Comparison of ENCODE assay signal across 10 mouse cellular contexts in the genomic region with DNA sequence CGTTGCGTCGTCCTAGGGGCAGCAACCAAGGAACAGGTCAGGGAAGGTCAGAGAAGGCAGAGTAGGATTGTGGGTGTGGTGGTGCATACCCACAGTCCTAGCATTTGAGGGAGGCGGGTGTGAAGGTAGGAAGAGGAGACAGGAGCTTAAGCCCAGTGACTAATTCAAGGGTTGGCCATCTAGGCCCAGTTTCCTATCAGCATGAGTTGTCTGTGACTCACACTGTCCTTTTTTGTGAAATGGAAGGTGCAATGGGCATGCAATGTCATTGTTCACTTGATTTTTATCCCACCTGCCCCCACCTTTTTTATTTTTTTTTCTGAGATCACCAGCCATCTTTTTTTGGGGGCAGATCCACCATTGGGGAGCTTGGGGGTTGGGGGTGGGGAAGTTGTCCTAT. TPM values are rescaled to one million over a fixed set of nuclear protein-coding genes. Genes with fewer than 3 reads are reported as not detected.
A peak's percentile ranks its signal among the peaks of the same experiment; 100 is the strongest.
DNase-seq lines count a peak whose midpoint lies in the region; ATAC-seq and TF ChIP-seq lines count a peak whose summit lies in the region.
"Had no signal": no experiment of that assay in that cellular context is flagged by ENCODE, and none has a peak within 500 bp of the region (broad histone marks: within the 10 kb centered on the region; RNA-seq: fewer than 3 reads in every experiment).

No protein-coding gene starts in this region.

- H3K4me2 ChIP-seq in lung, embryonic 16.5 days (ENCODE audit: low read depth, low read length): no peak overlapping the region
- no peak overlapping the region for H3K4me2 ChIP-seq in forebrain, postnatal 0 days (ENCODE audit: low read depth)
- H3K4me2 ChIP-seq in stomach, embryonic 14.5 days (replicated peaks; ENCODE audit: low read depth, low read length): no peak overlapping the region

- peaks cover 16% of the 10 kb centered on the region for H3K36me3 ChIP-seq in heart, adult 2 months (ENCODE audit: control insufficient read depth, insufficient read depth, low read length)
- H3K36me3 ChIP-seq in lung, embryonic 16.5 days (ENCODE audit: control insufficient read depth, insufficient read depth, low read length): no peaks in the 10 kb centered on the region
- no peaks in the 10 kb centered on the region for H3K36me3 ChIP-seq in forebrain, postnatal 0 days (ENCODE audit: insufficient read depth)
- no peaks in the 10 kb centered on the region for H3K36me3 ChIP-seq in stomach, embryonic 14.5 days (ENCODE audit: control insufficient read depth, insufficient read depth, low read length)

- H3K4me3 ChIP-seq in heart, adult 2 months: no peak overlapping the region
- no peak overlapping the region for H3K4me3 ChIP-seq in lung, embryonic 16.5 days (ENCODE audit: low read length)
- no peak overlapping the region for H3K4me3 ChIP-seq in forebrain, postnatal 0 days (ENCODE audit: low read depth, low read length)
- no peak overlapping the region for H3K4me3 ChIP-seq in stomach, embryonic 14.5 days (ENCODE audit: low read depth, low read length)

- no peaks in the 10 kb centered on the region for H3K79me2 ChIP-seq in heart, adult 2 months (replicated peaks; ENCODE audit: control insufficient read depth, insufficient read depth, low read length)

- TF ChIP-seq POLR2A in heart, adult 2 months (IDR thresholded peaks at IDR 0.05; ENCODE audit: insufficient read depth, low read depth, low read length): no peak

- no peak for TF ChIP-seq CTCF in heart, adult 2 months (IDR thresholded peaks at IDR 0.05)
- TF ChIP-seq CTCF in forebrain, postnatal 0 days (IDR thresholded peaks at IDR 0.05; ENCODE audit: low read depth): no peak

- no peak overlapping the region; the same call in 1 of the 2 replicates for H3K9ac ChIP-seq in heart, adult 2 months (ENCODE audit: low read depth, low read length)
- no peak overlapping the region for H3K9ac ChIP-seq in lung, embryonic 16.5 days (ENCODE audit: low read length)
- no peak overlapping the region for H3K9ac ChIP-seq in forebrain, postnatal 0 days
- no peak overlapping the region for H3K9ac ChIP-seq in stomach, embryonic 14.5 days (replicated peaks; ENCODE audit: low read depth, low read length)

- intact Hi-C loops in heart, adult 2 months (cut with DNase I): loop anchor here (2.0 kb wide), 1 partner anchor 17 kb away; no protein-coding TSS in a partner anchor
- intact Hi-C loops in heart, postnatal 10 days (cut with DNase I): loop anchor here (2.0 kb wide), 1 partner anchor 17 kb away; no protein-coding TSS in a partner anchor

- H3K9me3 ChIP-seq in lung, embryonic 16.5 days (ENCODE audit: control insufficient read depth, low read length): no peaks in the 10 kb centered on the region
- no peaks in the 10 kb centered on the region for H3K9me3 ChIP-seq in forebrain, postnatal 0 days (ENCODE audit: low read length)
- no peaks in the 10 kb centered on the region for H3K9me3 ChIP-seq in stomach, embryonic 14.5 days (ENCODE audit: control insufficient read depth, low read depth, low read length)

- peaks cover 36% of the 10 kb centered on the region for H3K4me1 ChIP-seq in heart, adult 2 months (ENCODE audit: control insufficient read depth, insufficient read depth, low read length)
- H3K4me1 ChIP-seq in lung, embryonic 16.5 days (replicated peaks; ENCODE audit: control insufficient read depth, insufficient read depth, low read length): peaks cover 23% of the 10 kb centered on the region
- no peaks in the 10 kb centered on the region for H3K4me1 ChIP-seq in forebrain, postnatal 0 days (ENCODE audit: insufficient read depth)
- H3K4me1 ChIP-seq in stomach, embryonic 14.5 days (ENCODE audit: control insufficient read depth, insufficient read depth, low read length): peaks cover 48% of the 10 kb centered on the region

- DNase-seq in heart, adult 2 months: no peak
- no peak for DNase-seq in heart, postnatal 10 days
- DNase-seq in lung, postnatal 14 days: no peak
- DNase-seq in forebrain, postnatal 0 days: no peak
- DNase-seq in layer of hippocampus, adult 9-10 months (ENCODE audit: low spot score): no peak
- no peak for DNase-seq in adrenal gland, adult 18-20 months (ENCODE audit: low spot score in 2 of 2)

- H3K27ac ChIP-seq in heart, adult 2 months: peak overlapping the region; percentile 56
- H3K27ac ChIP-seq in lung, embryonic 16.5 days (ENCODE audit: low read length): peak overlapping the region; percentile 3; the same call in 1 of the 2 replicates
- H3K27ac ChIP-seq in forebrain, postnatal 0 days (ENCODE audit: low read depth, low read length): peak overlapping the region; percentile 36; the same call in 1 of the 2 replicates
- H3K27ac ChIP-seq in stomach, embryonic 14.5 days (ENCODE audit: low read length): peak overlapping the region; percentile 56; the same call in 1 of the 2 replicates

- TF ChIP-seq EP300 in heart, adult 2 months (IDR thresholded peaks at IDR 0.05; ENCODE audit: insufficient read depth, low read depth, low read length): no peak

- H3K27me3 ChIP-seq in heart, adult 2 months (ENCODE audit: control insufficient read depth, insufficient read depth, low read length): no peaks in the 10 kb centered on the region
- no peaks in the 10 kb centered on the region for H3K27me3 ChIP-seq in lung, embryonic 16.5 days (ENCODE audit: control insufficient read depth, insufficient read depth, low read depth, low read length)
- no peaks in the 10 kb centered on the region for H3K27me3 ChIP-seq in forebrain, postnatal 0 days (ENCODE audit: insufficient read depth, low read length)
- no peaks in the 10 kb centered on the region for H3K27me3 ChIP-seq in stomach, embryonic 14.5 days (ENCODE audit: control insufficient read depth, insufficient read depth, low read length)

- ATAC-seq in lung, embryonic 16.5 days (ENCODE audit: low read depth): no peak
- ATAC-seq in forebrain, postnatal 0 days: no peak
- no peak for ATAC-seq in stomach, embryonic 14.5 days (ENCODE audit: insufficient number of reproducible peaks, insufficient read depth, low FRiP score, low read depth)
- ATAC-seq: activated CD4-positive, CD25-positive, alpha-beta regulatory T cell, adult 4 months; CD4-positive, CD25-positive, alpha-beta regulatory T cell, adult 4 months had no signal

- WGBS in heart, adult 2 months: 80% methylated on average over 4 of the region's 4 CpGs
- 85% methylated on average over 4 of the region's 4 CpGs for WGBS in lung, embryonic 16.5 days
- WGBS in forebrain, postnatal 0 days: 90% methylated on average over 4 of the region's 4 CpGs
- 89% methylated on average over 4 of the region's 4 CpGs for WGBS in stomach, embryonic 14.5 days

RNA-seq across cellular contexts. Expression of a gene that starts 29.5 kb away (rescaled TPM):
- 100 to 1,000 TPM; 102 to 117 TPM for total RNA-seq in heart, adult 2 months (2021)
- 85.7 and 91.1 TPM in 2 replicates for polyA plus RNA-seq in heart, adult 2 months (2012; rRNA removed)
- total RNA-seq in heart, postnatal 10 days (2021): 100 to 1,000 TPM; 176 to 209 TPM
- polyA plus RNA-seq in lung, embryonic 16.5 days (2015; fragmentation: Nextera tagmentation; extraction: Ambion mirVana): 71.6 and 75.7 TPM in 2 replicates
- 30.4 and 36.2 TPM in 2 replicates for total RNA-seq in forebrain, postnatal 0 days (2014; rRNA removed)
- polyA plus RNA-seq in forebrain, postnatal 0 days (2015; fragmentation: Nextera tagmentation; extraction: Ambion mirVana): 31.7 and 37.3 TPM in 2 replicates
- 10.2 and 14.7 TPM in 2 replicates for polyA plus RNA-seq in stomach, embryonic 14.5 days (2014; fragmentation: Nextera tagmentation; extraction: Ambion mirVana)
- 10 to 100 TPM; 31.8 to 79.5 TPM for total RNA-seq in adrenal gland, adult 18-20 months (2021)
- polyA plus RNA-seq: CD4-positive, CD25-positive, alpha-beta regulatory T cell, adult 4 months had no signal

Comparison
In these comparisons a context has a peak if more than half of its experiments do, and no peak if none do; other contexts are left out.
1. H3K27ac ChIP-seq: peak in every context shown above with its lines; median percentile 56 in heart, adult 2 months; 56 in stomach, embryonic 14.5 days; 36 in forebrain, postnatal 0 days; 3 in lung, embryonic 16.5 days.